Mouse (Mus musculus) spleen, adult 2 months (tissue): Measurements from ENCODE around the gene Cfap69.

Experiments
- CTCF ChIP-seq: fragments of 200-500 bp; IDR thresholded peaks from 2 replicates; pipeline ENCODE4 v1.5.1; 2011; ENCODE audit warnings: mild to moderate bottlenecking, inconsistent platforms; ENCODE audit not compliant: insufficient read depth, insufficient read length, insufficient replicate concordance; ENCODE audit errors: extremely low read depth
- POLR2A ChIP-seq: fragments of 200-500 bp; IDR thresholded peaks from 2 replicates; pipeline ENCODE4 v1.6.1; 2011; ENCODE audit warnings: low read depth, low read length, inconsistent platforms

- TF ChIP-seq POLR2A (no peak), CTCF (no peak)
Observed at GRCm38 (mm10) chr5:5618329-5618728, 45.7 kb downstream of the Cfap69 start.
